Mouse (Mus musculus) liver, embryonic 13.5 days (tissue): ENCODE data around the gene Nrsn2. TPM values are rescaled to one million over a fixed set of nuclear protein-coding genes. Genes with fewer than 3 reads are reported as not detected.

Experiments
- ATAC-seq: fragments of 200-750 bp; cut with Nextera tagmentation; 2 replicates; pipeline ENCODE4 v1.8.0; 2017; ENCODE audit warnings: low read depth, mild to moderate bottlenecking, moderate number of reproducible peaks, moderate library complexity
- DNase-seq: peaks from one replicate; pipeline ENCODE4 v3.0.0; 2022
- H3K27ac ChIP-seq: fragments of 300-500 bp; sonication (generic); 2 replicates; pipeline ENCODE4 v1.5.1; 2015; ENCODE audit warnings: moderate library complexity, mild to moderate bottlenecking, inconsistent platforms
- H3K27me3 ChIP-seq: fragments of 300-500 bp; sonication (generic); 2 replicates; pipeline ENCODE4 v1.6.1; 2015; ENCODE audit warnings: mild to moderate bottlenecking, inconsistent platforms
- H3K36me3 ChIP-seq: fragments of 300-500 bp; sonication (generic); 2 replicates; pipeline ENCODE4 v1.6.1; 2015; ENCODE audit warnings: mild to moderate bottlenecking, inconsistent platforms
- H3K4me1 ChIP-seq: fragments of 300-500 bp; sonication (generic); replicated peaks from 2 replicates; pipeline ENCODE4 v1.6.1; 2015; ENCODE audit warnings: inconsistent platforms
- H3K4me2 ChIP-seq: fragments of 300-500 bp; sonication (generic); 2 replicates; pipeline ENCODE4 v1.6.1; 2015; ENCODE audit warnings: inconsistent platforms, mild to moderate bottlenecking, moderate library complexity
- H3K4me3 ChIP-seq: fragments of 300-500 bp; sonication (generic); replicated peaks from 2 replicates; pipeline ENCODE4 v1.5.1; 2015; ENCODE audit warnings: mild to moderate bottlenecking, inconsistent platforms
- H3K9ac ChIP-seq: fragments of 300-500 bp; sonication (generic); 2 replicates; pipeline ENCODE4 v1.6.1; 2015; ENCODE audit warnings: mild to moderate bottlenecking, inconsistent platforms
- H3K9me3 ChIP-seq: fragments of 300-500 bp; sonication (generic); replicated peaks from 2 replicates; pipeline ENCODE4 v1.6.1; 2016; ENCODE audit warnings: inconsistent platforms
- WGBS: fragments of 180-500 bp; shearing (Covaris S2); methylation state at CpG from one replicate; pipeline ENCODE4 v1.1.7; 2015; ENCODE audit not compliant: insufficient replicate concordance; 5-methylcytosine and 5-hydroxymethylcytosine counted together
- polyA plus RNA-seq: library from polyadenylated mRNA; unstranded; fragments of >200 nt; fragmentation: Nextera tagmentation; extraction: Ambion mirVana; gene quantifications from 2 replicates; pipeline ENCODE4 v1.2.1, GENCODE M21; 2015

The Nrsn2 gene
- polyA plus RNA-seq, 1 experiment from 2014 or later, result 0.07 TPM

GRCm38 (mm10) chr2:152338319-152338718, 38.1 kb downstream of the Nrsn2 start:
- H3K27me3 ChIP-seq, result 0 out of 2 replicates have a peak, but pooled peaks cover 11% of the 10 kb centered on the region
- H3K9ac ChIP-seq, result no peak overlapping the region
- WGBS, result 80% methylated on average over 13 of the region's 13 CpGs
- no peak for ATAC-seq
- H3K4me1 ChIP-seq, result peaks cover 19% of the 10 kb centered on the region
- H3K9me3 ChIP-seq, result no peaks in the 10 kb centered on the region
- H3K27ac ChIP-seq, result no peak overlapping the region
- no peak for DNase-seq
- no peak overlapping the region for H3K4me2 ChIP-seq
- no peak overlapping the region for H3K4me3 ChIP-seq
- no peaks in the 10 kb centered on the region for H3K36me3 ChIP-seq

GRCm38 (mm10) chr2:152337591-152338212, 38.7 kb downstream of the Nrsn2 start:
- Histone ChIP-seq H3K9ac (no peak overlapping the region), H3K4me2 (no peak overlapping the region), H3K27ac (no peak overlapping the region), H3K9me3 (no peaks in the 10 kb centered on the region), H3K4me1 (peaks cover 19% of the 10 kb centered on the region), H3K36me3 (no peaks in the 10 kb centered on the region), H3K27me3 (0 out of 2 replicates have a peak, but pooled peaks cover 8% of the 10 kb centered on the region), H3K4me3 (no peak overlapping the region)
- WGBS, result 77% methylated on average over 11 of the region's 11 CpGs
- no peak for ATAC-seq
- DNase-seq, result no peak

- no peaks in the 10 kb centered on the region for H3K36me3 ChIP-seq
- 62% methylated on average over 1 of the region's 1 CpGs for WGBS
- H3K27ac ChIP-seq, result no peak overlapping the region
- no peak for DNase-seq
- H3K9ac ChIP-seq, result no peak overlapping the region
- H3K9me3 ChIP-seq, result no peaks in the 10 kb centered on the region
- H3K4me2 ChIP-seq, result no peak overlapping the region
- no peak overlapping the region for H3K4me3 ChIP-seq
- H3K27me3 ChIP-seq, result 0 out of 2 replicates have a peak, but pooled peaks cover 8% of the 10 kb centered on the region
- ATAC-seq, result no peak
- peaks cover 19% of the 10 kb centered on the region for H3K4me1 ChIP-seq
Measured at GRCm38 (mm10) chr2:152336856-152337255, 39.6 kb downstream of the Nrsn2 start.

- no peak overlapping the region for H3K4me2 ChIP-seq
- H3K9me3 ChIP-seq, result no peaks in the 10 kb centered on the region
- H3K4me1 ChIP-seq, result peaks cover 32% of the 10 kb centered on the region
- 0 out of 2 replicates have a peak, but pooled peaks cover 8% of the 10 kb centered on the region for H3K27me3 ChIP-seq
- no peak overlapping the region for H3K4me3 ChIP-seq
- WGBS, result 25% methylated on average over 10 of the region's 11 CpGs
- H3K27ac ChIP-seq, result no peak overlapping the region
- ATAC-seq (no peak), DNase-seq (no peak)
- no peak overlapping the region for H3K9ac ChIP-seq
- H3K36me3 ChIP-seq, result no peaks in the 10 kb centered on the region; the same call in 1 of the 2 replicates
Measured at GRCm38 (mm10) chr2:152335289-152335820, 41.1 kb downstream of the Nrsn2 start.

- Histone ChIP-seq H3K4me1 (peaks cover 51% of the 10 kb centered on the region), H3K4me2 (peak overlapping the region; percentile 92), H3K27ac (no peak overlapping the region), H3K27me3 (0 out of 2 replicates have a peak, but pooled peaks cover 4% of the 10 kb centered on the region), H3K4me3 (no peak overlapping the region), H3K9ac (0 out of 2 replicates have a peak overlapping the region, but pooled peaks have one; percentile 22), H3K9me3 (no peaks in the 10 kb centered on the region), H3K36me3 (peaks cover 18% of the 10 kb centered on the region)
- ATAC-seq, result no peak
- 62% methylated on average over 4 of the region's 4 CpGs for WGBS
- DNase-seq, result no peak
Measured at GRCm38 (mm10) chr2:152333345-152334006, 43.0 kb downstream of the Nrsn2 start.

- no peaks in the 10 kb centered on the region for H3K9me3 ChIP-seq
- under 1% methylated on average over 54 of the region's 54 CpGs for WGBS
- H3K4me1 ChIP-seq, result peaks cover 53% of the 10 kb centered on the region
- ATAC-seq, result peak; percentile 94
- peak within 1 kb of the TSS; percentile 92 for H3K4me3 ChIP-seq
- peak; percentile 85 for DNase-seq
- H3K27ac ChIP-seq, result peak within 1 kb of the TSS; percentile 92
- H3K27me3 ChIP-seq, result 0 out of 2 replicates have a peak, but pooled peaks cover 4% of the 10 kb centered on the region
- H3K9ac ChIP-seq, result peak within 1 kb of the TSS; percentile 92
- H3K36me3 ChIP-seq, result peaks cover 27% of the 10 kb centered on the region
- H3K4me2 ChIP-seq, result peak within 1 kb of the TSS; percentile 92
Measured at GRCm38 (mm10) chr2:152332101-152332825, 44.2 kb downstream of the Nrsn2 start, which contains the start of gene Rbck1. Gene Rbck1, minus strand, starts transcription at chr2:152332653.

GRCm38 (mm10) chr2:152330858-152331423, 45.5 kb downstream of the Nrsn2 start:
- Histone ChIP-seq H3K36me3 (peaks cover 40% of the 10 kb centered on the region), H3K4me1 (peaks cover 53% of the 10 kb centered on the region), H3K9ac (peak overlapping the region; percentile 92), H3K4me2 (peak overlapping the region; percentile 92), H3K4me3 (peak overlapping the region; percentile 92), H3K27me3 (0 out of 2 replicates have a peak, but pooled peaks cover 4% of the 10 kb centered on the region), H3K9me3 (no peaks in the 10 kb centered on the region), H3K27ac (peak overlapping the region; percentile 92)
- DNase-seq, result peak; percentile 34
- WGBS, result 18% methylated on average over 7 of the region's 7 CpGs
- peak; percentile 14 for ATAC-seq

- Histone ChIP-seq H3K27me3 (no peaks in the 10 kb centered on the region), H3K36me3 (peaks cover 69% of the 10 kb centered on the region), H3K9me3 (no peaks in the 10 kb centered on the region), H3K9ac (no peak overlapping the region), H3K4me2 (no peak overlapping the region), H3K4me3 (no peak overlapping the region), H3K4me1 (peaks cover 38% of the 10 kb centered on the region), H3K27ac (no peak overlapping the region)
- ATAC-seq (no peak), DNase-seq (no peak)
- WGBS, result 79% methylated on average over 5 of the region's 5 CpGs
Measured at GRCm38 (mm10) chr2:152327980-152328379, 48.5 kb downstream of the Nrsn2 start.

GRCm38 (mm10) chr2:152326654-152327053, 49.8 kb downstream of the Nrsn2 start:
- Histone ChIP-seq H3K4me3 (no peak overlapping the region), H3K9me3 (no peaks in the 10 kb centered on the region), H3K27ac (no peak overlapping the region), H3K4me1 (peaks cover 34% of the 10 kb centered on the region), H3K9ac (no peak overlapping the region), H3K27me3 (no peaks in the 10 kb centered on the region), H3K4me2 (no peak overlapping the region), H3K36me3 (peaks cover 83% of the 10 kb centered on the region)
- DNase-seq (no peak), ATAC-seq (no peak)
- WGBS, result 82% methylated on average over 8 of the region's 8 CpGs

- H3K4me3 ChIP-seq, result no peak overlapping the region
- H3K27me3 ChIP-seq, result no peaks in the 10 kb centered on the region
- ATAC-seq (no peak), DNase-seq (no peak)
- H3K36me3 ChIP-seq, result peaks cover 88% of the 10 kb centered on the region
- H3K9ac ChIP-seq, result no peak overlapping the region
- H3K4me1 ChIP-seq, result peaks cover 29% of the 10 kb centered on the region
- 87% methylated on average over 13 of the region's 13 CpGs for WGBS
- no peak overlapping the region for H3K27ac ChIP-seq
- H3K9me3 ChIP-seq, result no peaks in the 10 kb centered on the region
- H3K4me2 ChIP-seq, result no peak overlapping the region
Measured at GRCm38 (mm10) chr2:152326157-152326556, 50.3 kb downstream of the Nrsn2 start.

GRCm38 (mm10) chr2:152324842-152325241, 51.6 kb downstream of the Nrsn2 start:
- peaks cover 95% of the 10 kb centered on the region for H3K36me3 ChIP-seq
- WGBS, result 60% methylated on average over 3 of the region's 3 CpGs
- no peaks in the 10 kb centered on the region for H3K27me3 ChIP-seq
- DNase-seq (no peak), ATAC-seq (no peak)
- H3K9ac ChIP-seq, result no peak overlapping the region
- no peak overlapping the region for H3K4me3 ChIP-seq
- no peak overlapping the region for H3K27ac ChIP-seq
- no peaks in the 10 kb centered on the region for H3K9me3 ChIP-seq
- H3K4me2 ChIP-seq, result no peak overlapping the region
- H3K4me1 ChIP-seq, result peaks cover 16% of the 10 kb centered on the region
